8 mouse cellular contexts compared by ENCODE assay signal in genomic region chr7:18910241-18910831, GRCm38 (mm10). TPM values are rescaled to one million over a fixed set of nuclear protein-coding genes. Genes with fewer than 3 reads are reported as not detected.
A peak's percentile ranks its signal among the peaks of the same experiment; 100 is the strongest.
DNase-seq lines count a peak whose midpoint lies in the region; ATAC-seq and TF ChIP-seq lines count a peak whose summit lies in the region.

TSS of gene Ccdc61 (minus strand) at chr7:18910415.

- no peak for TF ChIP-seq POLR2A in bone marrow macrophage, adult 2 months (IDR thresholded peaks at IDR 0.05; ENCODE audit: borderline replicate concordance, low read depth, low read length)
- peak; percentile 96 for TF ChIP-seq POLR2A in embryonic fibroblast, embryonic 13.5 days (IDR thresholded peaks at IDR 0.05; ENCODE audit: low read depth, low read length)

- peaks cover 14% of the 10 kb centered on the region; the same call in 1 of the 2 replicates for H3K4me1 ChIP-seq in bone marrow macrophage, adult 2 months (ENCODE audit: control insufficient read depth, insufficient read depth, low read length)
- H3K4me1 ChIP-seq in embryonic fibroblast, embryonic 13.5 days (ENCODE audit: control insufficient read depth, insufficient read depth, low read length), result no peaks in the 10 kb centered on the region; the same call in 1 of the 2 replicates
- H3K4me1 ChIP-seq in kidney, embryonic 14.5 days (ENCODE audit: control insufficient read depth, insufficient read depth, low read length), result peaks cover 6% of the 10 kb centered on the region; the same call in 1 of the 2 replicates
- H3K4me1 ChIP-seq in limb, embryonic 15.5 days, result peaks cover 24% of the 10 kb centered on the region

- H3K4me2 ChIP-seq in kidney, embryonic 14.5 days (replicated peaks; ENCODE audit: low read depth, low read length), result peak within 1 kb of the TSS; percentile 40
- peak within 1 kb of the TSS; percentile 71 for H3K4me2 ChIP-seq in limb, embryonic 15.5 days

- no peaks in the 10 kb centered on the region for H3K9me3 ChIP-seq in kidney, embryonic 14.5 days (ENCODE audit: control insufficient read depth, low read length)
- H3K9me3 ChIP-seq in limb, embryonic 15.5 days, result no peaks in the 10 kb centered on the region

- WGBS in kidney, embryonic 14.5 days, result under 1% methylated on average over 33 of the region's 33 CpGs
- under 1% methylated on average over 33 of the region's 33 CpGs for WGBS in limb, embryonic 15.5 days

- peak; percentile 99 for DNase-seq in A20 (ENCODE audit: low read depth, low spot score)
- peak; percentile 99 to 100 for DNase-seq in heart, adult 9 months (ENCODE audit: low spot score in 2 of 2)
- peak; percentile 92 to 93 for DNase-seq in monocyte, adult 2 months (ENCODE audit: low read depth in 1 of 2, low spot score in 2 of 2)
- peak; percentile 97 to 99 for DNase-seq in spleen, postnatal 36 days (ENCODE audit: low spot score in 2 of 2)

- TF ChIP-seq CTCF in bone marrow macrophage, adult 2 months (IDR thresholded peaks at IDR 0.05; ENCODE audit: low read depth, low read length), result no peak
- TF ChIP-seq CTCF in embryonic fibroblast, embryonic 13.5 days (IDR thresholded peaks at IDR 0.05; ENCODE audit: borderline replicate concordance, insufficient read depth, low read length), result no peak

- H3K27me3 ChIP-seq in kidney, embryonic 14.5 days (ENCODE audit: control insufficient read depth, insufficient read depth, low read length), result no peaks in the 10 kb centered on the region
- no peaks in the 10 kb centered on the region for H3K27me3 ChIP-seq in limb, embryonic 15.5 days

- peak; percentile 99 for ATAC-seq in kidney, embryonic 14.5 days (ENCODE audit: low FRiP score, low TSS enrichment)
- ATAC-seq in limb, embryonic 15.5 days (ENCODE audit: insufficient number of reproducible peaks, low FRiP score, low TSS enrichment, low read depth), result peak; percentile 99

- H3K9ac ChIP-seq in kidney, embryonic 14.5 days (ENCODE audit: low read depth, low read length), result peak within 1 kb of the TSS; percentile 72
- peak within 1 kb of the TSS; percentile 55 for H3K9ac ChIP-seq in limb, embryonic 15.5 days

- H3K36me3 ChIP-seq in kidney, embryonic 14.5 days (ENCODE audit: control insufficient read depth, insufficient read depth, low read length), result no peaks in the 10 kb centered on the region
- H3K36me3 ChIP-seq in limb, embryonic 15.5 days, result peaks cover 5% of the 10 kb centered on the region

- H3K27ac ChIP-seq in bone marrow macrophage, adult 2 months (ENCODE audit: insufficient read depth, low read depth, low read length), result no peak within 1 kb of the TSS; the same call in 1 of the 2 replicates
- H3K27ac ChIP-seq in embryonic fibroblast, embryonic 13.5 days (ENCODE audit: insufficient read depth, low read length), result no peak within 1 kb of the TSS
- H3K27ac ChIP-seq in kidney, embryonic 14.5 days (ENCODE audit: low read depth, low read length), result no peak within 1 kb of the TSS
- H3K27ac ChIP-seq in limb, embryonic 15.5 days, result peak within 1 kb of the TSS; percentile 43; the same call in 1 of the 2 replicates

- H3K4me3 ChIP-seq in bone marrow macrophage, adult 2 months (ENCODE audit: insufficient read depth, low read length), result peak within 1 kb of the TSS; percentile 82
- peak within 1 kb of the TSS; percentile 99 for H3K4me3 ChIP-seq in embryonic fibroblast, embryonic 13.5 days (ENCODE audit: insufficient read depth, low read length)
- H3K4me3 ChIP-seq in kidney, embryonic 14.5 days (ENCODE audit: low read length), result peak within 1 kb of the TSS; percentile 89
- H3K4me3 ChIP-seq in limb, embryonic 15.5 days, result peak within 1 kb of the TSS; percentile 73

RNA-seq across cellular contexts. Expression of gene Ccdc61, which starts in this region (rescaled TPM):
- 18.1 and 21.2 TPM in 2 replicates for polyA plus RNA-seq in bone marrow macrophage, adult 2 months (2012; ENCODE audit: insufficient read depth, insufficient read length, missing spikeins)
- 10.1 and 10.5 TPM in 2 replicates for polyA plus RNA-seq in embryonic fibroblast, embryonic 13.5 days (2011; ENCODE audit: insufficient read length, low read depth, missing spikeins)
- 21.0 and 21.4 TPM in 2 replicates for polyA plus RNA-seq in kidney, embryonic 14.5 days (2014; fragmentation: Nextera tagmentation; extraction: Ambion mirVana)
- 28.0 TPM in 2 replicates for polyA plus RNA-seq in limb, embryonic 15.5 days (2015; fragmentation: Nextera tagmentation; extraction: Ambion mirVana)
